Mouse (Mus musculus): ENCODE data around the gene 4931422A03Rik.
A peak's percentile ranks its signal among the peaks of the same experiment; 100 is the strongest.
"Not testable (repeated sequence)": the region's sequence is repeated elsewhere in the genome, so short reads cannot be mapped to it uniquely, and the experiment has no call there.

4931422A03Rik gene

GRCm38 (mm10) chr2:104027458-104028138, 563 bp downstream of the 4931422A03Rik start, which contains the start of gene Fbxo3:
TSS of gene Fbxo3 (plus strand) at chr2:104027721.
- DNase-seq (ENCODE audit: low spot score in 2 of 2), result peak; percentile 77 to 79

GRCm38 (mm10) chr2:104024656-104025055, 3.5 kb downstream of the 4931422A03Rik start:
- no peak for DNase-seq (ENCODE audit: low spot score in 2 of 2)

- no peak for DNase-seq (ENCODE audit: low spot score in 2 of 2)
These were observed 5.1 kb downstream of the 4931422A03Rik start for GRCm38 (mm10) chr2:104023096-104023495.

- not testable (repeated sequence) for DNase-seq (ENCODE audit: low spot score in 2 of 2)
These were observed 19.3 kb downstream of the 4931422A03Rik start for GRCm38 (mm10) chr2:104008853-104009252.

GRCm38 (mm10) chr2:104007793-104008519, 20.2 kb downstream of the 4931422A03Rik start:
- no peak for DNase-seq (ENCODE audit: low spot score in 2 of 2)

- peak in 1 of 2 experiments; percentile 4 for DNase-seq (ENCODE audit: low spot score in 2 of 2)
These were observed 25.3 kb downstream of the 4931422A03Rik start for GRCm38 (mm10) chr2:104002711-104003413.

GRCm38 (mm10) chr2:104001861-104002260, 26.3 kb downstream of the 4931422A03Rik start:
- DNase-seq (ENCODE audit: low spot score in 2 of 2), result no peak

GRCm38 (mm10) chr2:104001076-104001475, 27.1 kb downstream of the 4931422A03Rik start:
- DNase-seq (ENCODE audit: low spot score in 2 of 2), result no peak

GRCm38 (mm10) chr2:103992618-103993332, 35.4 kb downstream of the 4931422A03Rik start:
- no peak for DNase-seq (ENCODE audit: low spot score in 2 of 2)

- DNase-seq (ENCODE audit: low spot score in 2 of 2), result no peak
These were observed 36.0 kb downstream of the 4931422A03Rik start for GRCm38 (mm10) chr2:103992162-103992561.

- no peak for DNase-seq (ENCODE audit: low spot score in 2 of 2)
These were observed 36.9 kb downstream of the 4931422A03Rik start for GRCm38 (mm10) chr2:103991303-103991702.

- DNase-seq (ENCODE audit: low spot score in 2 of 2), result no peak
These were observed 38.4 kb downstream of the 4931422A03Rik start for GRCm38 (mm10) chr2:103989724-103990123.

GRCm38 (mm10) chr2:103987595-103987994, 40.6 kb downstream of the 4931422A03Rik start:
- DNase-seq (ENCODE audit: low spot score in 2 of 2), result not testable (repeated sequence)

GRCm38 (mm10) chr2:103983146-103983545, 45.0 kb downstream of the 4931422A03Rik start:
- no peak for DNase-seq (ENCODE audit: low spot score in 2 of 2)

GRCm38 (mm10) chr2:103982250-103982649, 45.9 kb downstream of the 4931422A03Rik start:
- peak; percentile 45 to 60 for DNase-seq (ENCODE audit: low spot score in 2 of 2)

- no peak for DNase-seq (ENCODE audit: low spot score in 2 of 2)
These were observed 50.4 kb downstream of the 4931422A03Rik start for GRCm38 (mm10) chr2:103977716-103978115.

- DNase-seq (ENCODE audit: low spot score in 2 of 2), result no peak
These were observed 50.9 kb downstream of the 4931422A03Rik start for GRCm38 (mm10) chr2:103977216-103977615.

- DNase-seq (ENCODE audit: low spot score in 2 of 2), result no peak
These were observed 52.3 kb downstream of the 4931422A03Rik start for GRCm38 (mm10) chr2:103975904-103976303.

GRCm38 (mm10) chr2:103971838-103972237, 56.3 kb downstream of the 4931422A03Rik start:
- DNase-seq (ENCODE audit: low spot score in 2 of 2), result no peak

- DNase-seq (ENCODE audit: low spot score in 2 of 2), result peak in 1 of 2 experiments; percentile 26
These were observed 57.1 kb downstream of the 4931422A03Rik start for GRCm38 (mm10) chr2:103970791-103971649.

Measured in urinary bladder, adult 18-20 months (tissue).